Mouse (Mus musculus): ENCODE measurements around the gene Nfkb1. TPM values are rescaled to one million over a fixed set of nuclear protein-coding genes. Genes with fewer than 3 reads are reported as not detected.

The Nfkb1 gene
- 10 to 100 TPM; 30.7 to 33.0 TPM for total RNA-seq (2021)
- long read RNA-seq, experiment 1, full-length matches to known transcripts, result 14 of 21 reads
- long read RNA-seq, experiment 1, partial matches to known transcripts, result 6 of 21 reads
- long read RNA-seq, experiment 1, other reads (novel, unspliced or antisense), result 1 of 21 reads
- long read RNA-seq, experiment 2, full-length matches to known transcripts, result 5 of 6 reads
- long read RNA-seq, experiment 2, partial matches to known transcripts, result 1 of 6 reads
- long read RNA-seq, experiment 2, other reads (novel, unspliced or antisense), result 0 of 6 reads

- DNase-seq, result peak; percentile 84 to 86
These were observed at the start of gene Nfkb1 for GRCm38 (mm10) chr3:135691191-135692131. Nfkb1 (minus strand) TSS chr3:135691547.

- DNase-seq, result no peak
These were observed 49.4 kb upstream of the Nfkb1 start for GRCm38 (mm10) chr3:135740711-135741110.

- no peak for DNase-seq
These were observed 43.4 kb upstream of the Nfkb1 start for GRCm38 (mm10) chr3:135734736-135735135.

GRCm38 (mm10) chr3:135732747-135733445, 41.5 kb upstream of the Nfkb1 start:
- no peak for DNase-seq

- peak; percentile 93 to 97 for DNase-seq
These were observed 40.1 kb upstream of the Nfkb1 start for GRCm38 (mm10) chr3:135731292-135732047.

- DNase-seq, result peak in 1 of 2 experiments; percentile 58
These were observed 39.4 kb upstream of the Nfkb1 start for GRCm38 (mm10) chr3:135730790-135731189.

- peak; percentile 81 to 89 for DNase-seq
These were observed 38.2 kb upstream of the Nfkb1 start for GRCm38 (mm10) chr3:135729575-135729974.

GRCm38 (mm10) chr3:135728900-135729299, 37.6 kb upstream of the Nfkb1 start:
- DNase-seq, result peak in 1 of 2 experiments; percentile 34

- no peak for DNase-seq
These were observed 36.0 kb upstream of the Nfkb1 start for GRCm38 (mm10) chr3:135727339-135727738.

GRCm38 (mm10) chr3:135726521-135727275, 35.4 kb upstream of the Nfkb1 start:
- no peak for DNase-seq

GRCm38 (mm10) chr3:135726023-135726422, 34.7 kb upstream of the Nfkb1 start:
- no peak for DNase-seq

GRCm38 (mm10) chr3:135722104-135722503, 30.8 kb upstream of the Nfkb1 start:
- no peak for DNase-seq

GRCm38 (mm10) chr3:135719969-135720368, 28.6 kb upstream of the Nfkb1 start:
- no peak for DNase-seq

- DNase-seq, result no peak
These were observed 27.8 kb upstream of the Nfkb1 start for GRCm38 (mm10) chr3:135719179-135719532.

GRCm38 (mm10) chr3:135718323-135719178, 27.2 kb upstream of the Nfkb1 start:
- DNase-seq, result no peak

- peak; percentile 47 to 72 for DNase-seq
These were observed 21.9 kb upstream of the Nfkb1 start for GRCm38 (mm10) chr3:135713016-135713950.

GRCm38 (mm10) chr3:135711613-135712012, 20.3 kb upstream of the Nfkb1 start:
- no peak for DNase-seq

GRCm38 (mm10) chr3:135711040-135711570, 19.8 kb upstream of the Nfkb1 start:
- DNase-seq, result no peak

- DNase-seq, result no peak
These were observed 12.0 kb upstream of the Nfkb1 start for GRCm38 (mm10) chr3:135703307-135703706.

All from heart, adult 18-20 months (tissue).